Mouse (Mus musculus): ENCODE measurements at regions not wholly inside any gene's neighbourhood (a gene's known extent, or its start where the extent isn't known, plus 50 kb on each side); places are given as distances from the start of the nearest gene placed in this dataset.

DNA sequence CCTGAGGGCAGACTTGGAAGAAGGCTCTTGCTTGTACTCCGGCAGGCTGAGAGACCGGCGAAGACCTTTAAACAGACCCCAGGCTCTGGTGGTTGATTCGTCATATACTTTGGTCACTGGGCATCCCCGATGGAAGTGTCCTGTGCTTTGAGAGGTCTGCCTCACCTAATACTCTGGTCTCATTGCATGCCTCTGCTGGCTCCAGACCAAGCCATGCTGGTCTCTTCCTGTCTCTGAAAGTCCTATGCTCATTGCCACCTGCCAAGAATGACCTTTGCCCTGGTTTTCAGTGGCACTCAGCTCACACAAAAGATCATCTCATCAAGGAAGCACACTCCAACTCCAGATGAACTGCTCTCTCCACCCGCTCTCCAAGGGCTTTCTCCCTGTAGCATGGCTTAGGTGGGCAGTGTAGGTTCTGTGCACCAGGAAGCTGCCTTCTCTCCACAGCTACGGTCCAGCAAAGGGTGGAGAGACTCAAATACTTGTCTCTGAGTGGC is 126.0 kb upstream of the Rcn1 start:
- no peak for DNase-seq (ENCODE audit: low spot score in 2 of 2)

DNA sequence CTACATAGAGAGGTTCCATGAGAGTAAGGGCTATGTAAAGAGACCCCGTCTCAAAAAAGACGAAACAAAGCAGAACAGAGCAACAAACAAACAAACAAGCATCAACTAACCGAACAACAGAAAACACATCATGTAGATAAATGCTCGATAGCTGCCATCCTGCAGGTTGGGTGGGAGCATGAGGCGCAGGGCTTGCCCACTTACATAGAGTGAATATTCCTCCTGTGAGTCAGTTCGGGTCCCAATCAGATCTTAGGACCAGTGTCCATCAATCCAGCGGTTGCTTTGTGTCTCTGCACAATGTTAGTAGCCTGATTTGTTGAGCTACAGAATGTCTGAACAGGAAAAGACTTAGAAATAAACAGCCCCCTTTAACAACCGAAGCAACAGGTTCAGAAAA is 129.4 kb upstream of the Rcn1 start:
- no peak for DNase-seq (ENCODE audit: low spot score in 2 of 2)

DNA sequence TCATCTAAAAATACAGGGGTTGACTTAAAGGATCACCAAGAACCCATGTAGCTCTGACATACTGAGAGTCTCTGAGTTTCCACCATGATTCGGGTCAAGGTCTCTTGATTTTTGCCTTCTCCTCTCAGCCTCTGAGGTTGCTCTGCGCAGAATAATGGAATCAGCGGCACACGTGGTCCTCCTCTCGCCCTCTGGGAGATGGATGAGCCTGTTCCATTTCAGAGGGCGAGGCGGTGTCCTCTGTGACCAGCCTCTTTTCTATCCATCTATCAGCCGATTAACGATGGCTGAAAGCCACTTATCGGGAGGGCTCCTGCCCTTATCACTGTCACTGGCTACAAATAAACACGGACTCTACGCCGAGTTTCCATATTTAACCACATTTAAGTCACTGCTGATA is 124.6 kb upstream of the Pax6 start:
- DNase-seq (ENCODE audit: low spot score in 2 of 2): no peak

DNA sequence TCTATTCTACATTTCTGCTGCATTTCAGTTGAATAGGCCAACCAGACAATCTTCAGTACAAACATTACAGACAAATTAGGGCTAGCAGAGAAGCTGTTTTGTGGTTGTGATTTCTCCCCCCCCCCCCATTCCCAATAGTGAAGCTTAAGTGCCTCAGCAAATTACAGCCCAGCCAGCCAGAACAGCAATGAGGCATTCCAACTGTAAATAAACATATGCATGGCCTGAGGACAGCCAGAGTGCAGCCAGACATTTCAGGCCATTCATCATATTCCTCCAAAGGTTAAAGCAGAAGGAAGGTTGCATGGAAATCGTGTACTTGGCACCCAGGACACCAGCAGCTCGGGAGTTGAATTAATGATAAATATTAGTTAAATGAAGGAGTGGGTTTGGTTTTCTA is 116.6 kb upstream of the Pax6 start:
- no peak for DNase-seq (ENCODE audit: low spot score in 2 of 2)

DNA sequence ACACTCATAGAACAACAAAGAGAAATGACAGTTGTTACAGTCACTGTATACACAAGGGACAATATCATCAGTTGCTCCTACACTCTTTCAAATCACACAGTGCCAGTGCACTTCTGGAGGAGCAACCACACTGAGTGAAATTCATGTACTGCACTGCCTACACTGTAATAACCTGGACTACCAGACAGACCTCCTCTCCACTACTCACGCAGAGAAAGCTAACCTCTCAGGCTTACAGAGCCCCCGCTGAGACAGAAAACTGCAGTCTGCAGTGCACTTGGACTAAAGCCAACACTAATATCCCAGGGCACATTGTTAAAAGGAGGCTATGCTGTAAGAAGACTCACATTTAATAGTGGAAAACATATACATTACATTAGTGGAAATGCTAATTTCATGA is 81.9 kb upstream of the Pax6 start:
- DNase-seq (ENCODE audit: low spot score in 2 of 2): no peak

DNA sequence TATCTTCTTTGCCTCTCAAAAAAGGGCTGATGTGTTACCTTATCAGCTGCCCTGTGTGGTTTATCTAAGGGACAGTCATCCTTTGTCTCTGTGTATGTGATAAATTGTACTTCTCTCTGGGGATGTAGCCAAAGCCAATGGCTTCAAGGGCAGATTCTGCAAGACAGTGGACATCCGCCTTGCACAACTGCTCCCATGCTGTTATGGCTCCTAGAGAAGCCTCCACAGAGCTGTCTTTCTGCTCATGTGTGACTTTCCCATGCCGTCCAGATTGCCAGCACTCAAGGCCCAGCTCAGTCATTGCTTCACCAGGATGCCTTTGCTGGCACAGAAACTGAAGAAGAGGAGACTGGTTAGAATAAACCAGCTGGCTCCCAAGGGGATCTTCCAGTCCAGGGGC is 74.6 kb upstream of the Pax6 start:
- DNase-seq (ENCODE audit: low spot score in 2 of 2): no peak

DNA sequence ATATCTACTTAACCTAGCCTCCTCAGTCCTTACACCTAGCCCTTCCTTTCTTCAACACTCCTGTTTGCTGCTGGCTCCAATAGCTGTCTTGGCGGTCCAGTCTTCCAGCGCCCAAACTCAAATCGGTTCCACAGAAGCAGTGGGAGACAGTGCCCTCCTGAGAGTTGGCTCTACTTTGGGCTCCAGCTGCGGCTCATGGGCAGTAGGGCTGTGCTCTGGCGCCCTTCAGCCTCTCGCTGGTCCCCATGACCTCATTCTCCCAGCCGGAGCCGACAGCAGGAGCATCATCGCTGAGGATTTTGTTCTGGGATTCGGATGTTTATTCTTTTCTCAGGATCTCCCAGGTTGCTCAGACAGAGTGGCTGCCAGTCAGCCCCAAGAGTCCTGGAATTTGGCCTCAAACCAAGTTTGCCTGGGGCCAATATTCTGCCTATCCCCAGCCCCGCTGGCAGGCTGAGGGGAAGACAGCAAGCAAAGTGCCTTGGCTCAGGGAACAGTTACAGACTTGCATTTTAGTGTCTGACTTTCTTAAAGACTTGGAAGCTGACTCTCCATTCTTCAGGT is 64.1 kb upstream of the Pax6 start:
- DNase-seq (ENCODE audit: low spot score in 2 of 2): no peak

DNA sequence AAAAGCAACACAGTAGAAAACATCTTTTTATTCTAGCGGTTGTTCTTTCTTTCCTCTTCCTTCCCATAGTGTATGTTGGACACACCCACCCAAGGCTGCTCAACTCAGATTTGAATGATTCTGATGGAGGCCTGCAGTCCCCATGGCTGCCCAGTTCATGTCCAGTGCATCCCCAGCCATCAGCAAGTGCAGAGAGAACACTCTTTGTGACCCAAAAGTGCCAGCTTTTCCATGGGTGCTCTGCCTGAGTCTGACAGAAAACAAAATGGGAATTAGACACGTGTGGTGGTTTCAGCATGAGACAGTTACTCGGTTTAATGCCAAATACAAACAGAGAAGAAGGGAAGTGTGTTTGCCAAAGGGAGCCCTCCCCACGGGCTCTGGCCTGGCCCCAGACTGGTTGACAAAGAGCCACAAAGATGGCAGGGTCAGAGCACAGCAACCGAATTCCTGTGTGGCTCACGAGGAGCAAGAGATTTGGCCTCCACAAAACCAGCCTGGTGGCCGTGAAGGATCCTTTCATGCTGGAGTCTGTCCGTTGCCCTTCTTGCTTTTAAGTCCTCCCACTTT is 60.6 kb upstream of the Pax6 start:
- DNase-seq (ENCODE audit: low spot score in 2 of 2): no peak

DNA sequence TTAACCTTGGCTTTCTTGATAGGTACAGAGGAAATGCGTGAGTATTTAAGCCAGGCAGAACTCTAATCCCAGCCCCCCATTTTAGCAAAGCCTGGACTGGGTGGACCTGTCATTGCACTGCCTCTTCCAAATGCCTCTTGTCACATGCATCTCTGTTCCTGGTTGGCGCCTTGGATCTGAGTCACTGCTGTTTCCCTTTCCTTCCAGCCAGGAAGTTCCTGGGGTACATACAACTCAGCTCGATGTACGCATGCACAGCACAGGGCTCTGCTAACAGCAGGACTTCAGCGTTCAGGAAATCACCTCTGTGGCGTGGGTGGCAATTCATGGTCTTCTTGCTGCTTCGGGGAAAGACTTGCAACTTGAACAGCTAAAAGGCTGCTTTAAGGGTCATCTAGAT is 59.9 kb upstream of the Pax6 start:
- no peak for DNase-seq (ENCODE audit: low spot score in 2 of 2)

DNA sequence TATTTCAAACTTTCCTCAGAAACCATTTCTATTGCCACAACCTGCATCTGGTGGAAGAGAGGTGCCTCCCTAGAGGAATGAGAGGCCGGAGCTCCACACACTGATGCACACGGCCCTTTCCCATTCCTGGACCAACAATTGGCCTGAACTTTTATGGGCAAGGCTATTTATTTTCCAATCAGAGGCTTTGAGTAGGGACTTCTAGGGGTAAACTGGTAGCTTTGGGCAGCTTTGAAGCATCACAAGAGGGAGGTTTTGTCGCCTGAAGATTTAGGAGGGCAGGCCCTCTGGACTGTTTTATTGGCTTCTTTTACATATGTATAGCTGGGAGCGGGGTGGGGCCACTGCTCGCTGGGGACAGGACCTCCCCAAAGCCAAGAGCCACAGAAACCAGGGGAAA is 57.7 kb upstream of the Pax6 start:
- no peak for DNase-seq (ENCODE audit: low spot score in 2 of 2)

DNA sequence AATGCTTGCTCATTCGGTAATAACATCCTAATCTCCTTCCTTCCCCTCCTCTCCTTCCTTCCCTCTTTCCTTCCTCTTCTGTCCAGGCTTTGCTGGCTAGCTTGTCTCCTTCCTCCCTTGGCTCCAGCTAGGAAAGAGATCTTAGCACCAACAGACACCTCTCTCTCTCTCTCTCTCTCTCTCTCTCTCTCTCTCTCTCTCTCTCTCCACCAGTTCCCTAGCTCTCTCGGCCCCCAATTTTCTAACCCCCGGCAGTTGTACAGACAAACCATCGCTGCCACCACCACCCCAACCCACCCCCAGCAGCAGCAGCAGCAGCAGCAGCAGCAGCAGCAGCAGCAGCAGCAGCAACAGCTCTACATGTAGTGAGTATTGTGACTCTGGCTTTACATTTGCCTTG is 57.0 kb upstream of the Pax6 start:
- no peak for DNase-seq (ENCODE audit: low spot score in 2 of 2)

DNA sequence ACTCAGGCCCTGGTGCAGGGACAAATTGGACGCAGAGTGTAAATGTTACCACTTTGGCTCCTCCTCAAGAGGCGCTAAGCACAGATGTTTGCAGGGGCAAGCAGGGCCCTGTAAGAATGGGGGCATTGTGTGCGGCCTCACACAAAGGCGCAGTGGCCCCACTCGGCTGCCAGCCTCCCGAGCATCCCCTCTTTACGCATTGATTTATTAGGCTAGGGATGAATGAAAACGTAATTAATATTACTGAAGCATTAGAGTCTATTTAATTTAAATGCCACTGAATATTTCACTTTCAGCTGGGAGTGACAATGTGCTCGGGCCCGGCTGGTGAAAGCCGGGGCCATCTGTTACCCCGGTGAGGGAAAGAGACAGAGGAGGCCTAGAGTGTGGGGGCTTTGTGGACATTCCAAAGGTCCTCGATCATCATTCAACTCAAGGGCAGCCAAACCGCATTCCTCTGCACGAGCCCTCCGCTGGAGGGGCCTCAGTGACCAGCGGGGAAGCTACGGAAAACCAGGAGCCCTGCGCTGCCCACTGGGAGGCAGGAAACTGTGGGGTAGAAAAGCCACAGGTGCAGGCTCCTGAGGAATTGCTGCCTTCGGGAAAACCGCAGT is 56.5 kb upstream of the Pax6 start:
- DNase-seq (ENCODE audit: low spot score in 2 of 2): no peak

DNA sequence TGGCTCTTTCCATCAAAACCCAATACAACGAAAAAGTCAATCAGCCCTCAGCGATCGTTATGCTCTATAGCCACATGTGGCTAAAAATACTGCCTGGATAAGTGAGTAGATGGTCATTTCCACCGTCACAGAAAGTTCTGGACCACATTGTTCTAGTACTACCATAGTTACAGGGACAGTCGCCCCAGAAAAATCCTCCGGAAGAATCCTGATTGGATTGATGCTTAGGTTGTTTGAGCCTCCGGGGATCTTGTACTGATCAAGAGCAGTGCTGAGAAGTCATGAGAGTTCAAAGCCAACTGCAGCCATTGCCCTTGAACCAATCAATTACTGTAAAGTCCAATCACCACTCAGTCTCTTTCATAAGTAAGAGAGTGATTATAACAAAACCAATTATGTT is 56.0 kb upstream of the Pax6 start:
- no peak for DNase-seq (ENCODE audit: low spot score in 2 of 2)

DNA sequence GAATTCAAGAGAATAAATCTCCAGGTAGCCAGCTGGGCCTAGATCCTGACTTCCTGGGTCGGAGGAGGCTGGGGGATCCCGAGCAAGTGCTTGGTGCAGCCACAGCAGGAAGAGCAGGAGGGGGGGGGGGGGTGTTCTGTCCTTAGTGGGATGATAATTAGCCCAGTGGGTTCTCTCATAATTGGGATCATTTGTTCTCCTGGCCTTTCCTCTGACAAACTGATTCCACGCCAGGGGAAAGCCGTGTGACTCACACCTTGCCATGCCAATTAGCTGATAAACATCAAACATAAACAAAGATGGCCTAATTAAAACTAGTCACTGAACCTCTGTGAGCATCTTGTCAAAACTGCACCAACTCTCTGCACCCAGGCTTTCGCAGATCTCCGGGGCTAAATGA is 55.5 kb upstream of the Pax6 start:
- DNase-seq (ENCODE audit: low spot score in 2 of 2): no peak

DNA sequence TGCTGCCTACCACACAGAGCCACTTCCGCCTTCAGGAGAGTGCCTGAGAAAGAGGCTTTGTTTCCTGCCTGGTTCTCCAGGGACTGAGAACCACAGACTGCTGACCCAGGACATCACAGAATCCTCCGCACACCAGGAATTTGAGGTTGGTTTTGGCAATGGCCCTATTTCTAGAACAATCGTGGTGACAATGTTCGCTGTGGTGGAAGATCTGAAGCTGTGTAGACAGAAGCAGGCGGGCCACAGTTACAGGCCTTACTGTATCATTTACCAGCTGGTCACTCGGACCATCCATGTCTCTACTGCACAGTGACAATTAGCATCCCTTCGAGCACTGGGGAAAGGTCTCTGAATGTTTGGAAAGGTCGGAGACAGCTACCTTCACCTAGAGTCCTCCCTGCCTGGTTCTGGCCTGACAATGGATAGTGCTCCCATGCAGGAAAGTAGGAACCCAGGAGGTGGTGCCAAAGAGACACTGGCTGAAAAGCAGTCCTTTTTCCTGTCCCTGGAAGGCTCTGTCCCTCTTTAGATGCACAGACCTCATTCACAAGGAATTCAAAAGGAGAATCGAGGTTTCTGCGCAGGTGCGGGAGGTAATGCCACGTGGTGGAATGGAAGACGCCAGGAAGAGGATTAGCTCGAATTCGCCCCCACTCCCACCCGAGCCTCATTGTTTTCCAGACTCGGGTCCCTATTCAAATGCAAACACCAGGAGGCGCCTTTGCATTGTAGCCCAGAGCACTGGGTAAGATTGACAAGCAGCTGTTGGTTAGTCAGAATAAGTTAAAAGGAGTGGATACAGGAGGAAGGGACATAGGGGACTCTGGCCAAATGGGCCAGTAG is 52.6 kb upstream of the Pax6 start:
- DNase-seq (ENCODE audit: low spot score in 2 of 2): peak in 1 of 2 experiments; percentile 2

Measured in urinary bladder, adult 18-20 months (tissue).